Mouse (Mus musculus) stomach, embryonic 16.5 days (tissue): ENCODE measurements at regions not wholly inside any gene's neighbourhood (a gene's known extent, or its start where the extent isn't known, plus 50 kb on each side); places are given as distances from the start of the nearest gene placed in this dataset.

Experiments used
- ATAC-seq: fragments of 200-750 bp; cut with Nextera tagmentation; 2 replicates; pipeline ENCODE4 v1.8.0; 2017; ENCODE audit warnings: moderate number of reproducible peaks, moderate TSS enrichment; ENCODE audit not compliant: insufficient read depth, low FRiP score
- H3K27ac ChIP-seq: fragments of 300-500 bp; sonication (generic); 2 replicates; pipeline ENCODE4 v1.5.1; 2014; ENCODE audit warnings: low read length
- H3K27me3 ChIP-seq: fragments of 300-500 bp; sonication (generic); 2 replicates; pipeline ENCODE4 v1.6.1; 2014; ENCODE audit warnings: low read length, control low read depth, mixed read lengths; ENCODE audit not compliant: control insufficient read depth, insufficient read depth
- H3K36me3 ChIP-seq: fragments of 300-500 bp; sonication (generic); 2 replicates; pipeline ENCODE4 v1.6.1; 2014; ENCODE audit warnings: low read length; ENCODE audit not compliant: control insufficient read depth, insufficient read depth
- H3K4me1 ChIP-seq: fragments of 300-500 bp; sonication (generic); 2 replicates; pipeline ENCODE4 v1.6.1; 2014; ENCODE audit warnings: low read length, control low read depth, mixed read lengths; ENCODE audit not compliant: control insufficient read depth, insufficient read depth
- H3K4me2 ChIP-seq: fragments of 300-500 bp; sonication (generic); 2 replicates; pipeline ENCODE4 v1.6.1; 2014; ENCODE audit warnings: low read depth, low read length, mixed read lengths
- H3K4me3 ChIP-seq: fragments of 300-500 bp; sonication (generic); replicated peaks from 2 replicates; pipeline ENCODE4 v1.5.1; 2014; ENCODE audit warnings: mild to moderate bottlenecking, low read length
- H3K9ac ChIP-seq: fragments of 300-500 bp; sonication (generic); 2 replicates; pipeline ENCODE4 v1.6.1; 2014; ENCODE audit warnings: low read length
- H3K9me3 ChIP-seq: fragments of 300-500 bp; sonication (generic); replicated peaks from 2 replicates; pipeline ENCODE4 v1.6.1; 2016; ENCODE audit warnings: low read length, control low read depth; ENCODE audit not compliant: control insufficient read depth
- WGBS: fragments of 180-500 bp; shearing (Covaris S2); extraction: QIAGEN DNeasy Blood & Tissue Kit; methylation state at CpG from one replicate; pipeline ENCODE4 v1.1.7; 2014; 5-methylcytosine and 5-hydroxymethylcytosine counted together

DNA sequence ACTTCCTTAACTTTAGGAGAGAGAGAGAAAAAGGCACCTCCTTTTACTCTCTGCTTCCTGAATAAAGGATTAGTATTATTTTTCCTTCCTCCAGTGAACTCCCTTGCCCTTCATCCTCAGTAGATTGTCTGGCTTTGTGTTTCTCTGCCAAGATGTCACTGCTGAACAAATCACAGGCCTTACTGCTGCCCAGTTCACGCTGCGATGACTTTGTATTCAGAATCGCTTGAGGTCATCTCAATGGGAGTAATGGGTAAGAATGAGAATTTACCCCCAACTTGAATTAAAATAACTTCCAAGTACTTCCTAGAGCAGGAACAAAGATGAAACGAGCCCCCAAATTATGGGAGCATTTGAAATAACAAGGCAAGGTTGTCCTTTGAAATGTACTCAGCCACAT, 897.3 kb downstream of the 5730522E02Rik start:
- no peaks in the 10 kb centered on the region for H3K27me3 ChIP-seq
- no peak overlapping the region for H3K9ac ChIP-seq
- no peaks in the 10 kb centered on the region for H3K4me1 ChIP-seq
- H3K36me3 ChIP-seq: no peaks in the 10 kb centered on the region
- WGBS: 57% methylated on average over 4 of the region's 4 CpGs
- no peak overlapping the region for H3K27ac ChIP-seq
- H3K4me2 ChIP-seq: no peak overlapping the region
- no peak for ATAC-seq
- H3K4me3 ChIP-seq: no peak overlapping the region
- no peaks in the 10 kb centered on the region for H3K9me3 ChIP-seq

DNA sequence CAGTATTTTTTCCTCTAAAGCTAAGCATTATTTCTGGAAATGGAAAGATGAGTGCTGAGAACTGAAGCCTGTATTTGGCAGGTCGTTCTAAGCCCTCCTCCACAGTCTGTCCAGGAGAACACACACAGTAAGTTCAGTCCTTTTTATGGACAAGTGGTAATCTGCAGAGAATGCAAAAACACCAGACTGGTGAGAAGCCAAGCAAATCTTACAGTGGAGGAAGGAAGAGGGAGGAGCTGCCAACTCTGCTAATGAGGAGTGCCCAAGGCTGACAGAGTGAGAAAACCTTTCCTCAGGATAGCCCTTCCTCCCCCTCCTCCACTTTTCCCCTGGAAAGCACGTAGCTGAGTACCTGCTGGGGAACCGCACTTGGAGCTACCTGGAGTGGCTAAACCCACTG, 899.8 kb downstream of the 5730522E02Rik start:
- H3K36me3 ChIP-seq: no peaks in the 10 kb centered on the region

DNA sequence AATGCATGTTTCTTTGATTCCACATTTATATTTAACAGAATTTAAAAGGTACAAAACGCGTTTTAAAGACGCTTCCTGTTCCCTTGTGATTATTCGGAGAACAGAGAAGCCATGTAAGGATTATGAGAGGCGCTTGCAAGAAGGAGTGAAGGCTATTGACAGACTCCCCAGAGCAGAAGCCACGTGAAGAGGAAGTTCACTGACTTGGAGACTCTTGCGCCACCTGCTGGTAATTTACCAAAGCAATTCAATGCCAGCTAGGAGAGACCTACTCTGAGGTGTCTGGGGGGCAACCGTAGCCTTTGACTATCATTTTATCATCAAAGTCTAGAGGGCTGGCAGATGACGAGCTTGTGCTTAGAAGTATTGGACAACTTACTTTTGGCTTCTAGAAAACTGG, 909.4 kb downstream of the 5730522E02Rik start:
- H3K4me1 ChIP-seq: no peaks in the 10 kb centered on the region
- no peaks in the 10 kb centered on the region for H3K27me3 ChIP-seq
- no peak for ATAC-seq
- no peak overlapping the region for H3K4me3 ChIP-seq
- WGBS: 25% methylated on average over 9 of the region's 9 CpGs
- H3K27ac ChIP-seq: no peak overlapping the region
- H3K36me3 ChIP-seq: no peaks in the 10 kb centered on the region
- H3K4me2 ChIP-seq: 0 out of 2 replicates have a peak overlapping the region, but pooled peaks have one; percentile 9
- H3K9me3 ChIP-seq: no peaks in the 10 kb centered on the region
- H3K9ac ChIP-seq: no peak overlapping the region

More for the DNA sequence above, 899.8 kb downstream of the 5730522E02Rik start:
- Histone ChIP-seq H3K4me1 (no peaks in the 10 kb centered on the region), H3K9ac (no peak overlapping the region), H3K27me3 (no peaks in the 10 kb centered on the region), H3K9me3 (no peaks in the 10 kb centered on the region), H3K4me3 (no peak overlapping the region), H3K27ac (no peak overlapping the region), H3K4me2 (no peak overlapping the region)
- WGBS: 54% methylated on average over 3 of the region's 3 CpGs
- no peak for ATAC-seq

DNA sequence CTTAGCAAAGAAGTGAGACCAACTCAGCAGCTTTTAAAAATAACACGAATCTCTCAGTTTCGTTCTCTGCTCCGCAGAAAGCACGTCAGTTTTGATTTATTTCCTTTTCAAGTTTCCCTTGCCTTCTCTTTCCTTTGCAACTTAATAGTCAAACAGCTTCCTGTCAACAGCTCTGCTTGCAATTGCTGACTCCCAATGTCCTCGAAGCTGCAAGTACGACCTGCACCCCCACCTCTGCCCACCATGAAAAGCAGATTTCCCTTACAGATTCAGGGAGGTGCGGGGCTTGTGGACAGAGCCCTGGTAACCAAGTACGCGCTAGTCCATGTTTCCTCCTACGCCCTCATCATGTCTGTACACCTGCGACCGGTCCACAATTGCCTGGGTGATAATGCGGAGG, 922.2 kb downstream of the 5730522E02Rik start:
- peak overlapping the region; percentile 23 for H3K4me3 ChIP-seq
- no peaks in the 10 kb centered on the region for H3K36me3 ChIP-seq
- no peak overlapping the region for H3K9ac ChIP-seq
- no peak for ATAC-seq
- no peaks in the 10 kb centered on the region for H3K9me3 ChIP-seq
- WGBS: 44% methylated on average over 13 of the region's 13 CpGs
- no peak overlapping the region for H3K27ac ChIP-seq
- H3K4me1 ChIP-seq: no peaks in the 10 kb centered on the region
- no peaks in the 10 kb centered on the region for H3K27me3 ChIP-seq
- H3K4me2 ChIP-seq: peak overlapping the region; percentile 31

- Histone ChIP-seq H3K4me3 (peak overlapping the region; percentile 23), H3K36me3 (no peaks in the 10 kb centered on the region), H3K9me3 (no peaks in the 10 kb centered on the region), H3K4me2 (peak overlapping the region; percentile 31), H3K27ac (no peak overlapping the region), H3K27me3 (no peaks in the 10 kb centered on the region), H3K4me1 (no peaks in the 10 kb centered on the region), H3K9ac (no peak overlapping the region)
- no peak for ATAC-seq
- WGBS: 75% methylated on average over 13 of the region's 13 CpGs
Observed at GRCm38 (mm10) chr11:25287458-25288247, 922.9 kb downstream of the 5730522E02Rik start.

DNA sequence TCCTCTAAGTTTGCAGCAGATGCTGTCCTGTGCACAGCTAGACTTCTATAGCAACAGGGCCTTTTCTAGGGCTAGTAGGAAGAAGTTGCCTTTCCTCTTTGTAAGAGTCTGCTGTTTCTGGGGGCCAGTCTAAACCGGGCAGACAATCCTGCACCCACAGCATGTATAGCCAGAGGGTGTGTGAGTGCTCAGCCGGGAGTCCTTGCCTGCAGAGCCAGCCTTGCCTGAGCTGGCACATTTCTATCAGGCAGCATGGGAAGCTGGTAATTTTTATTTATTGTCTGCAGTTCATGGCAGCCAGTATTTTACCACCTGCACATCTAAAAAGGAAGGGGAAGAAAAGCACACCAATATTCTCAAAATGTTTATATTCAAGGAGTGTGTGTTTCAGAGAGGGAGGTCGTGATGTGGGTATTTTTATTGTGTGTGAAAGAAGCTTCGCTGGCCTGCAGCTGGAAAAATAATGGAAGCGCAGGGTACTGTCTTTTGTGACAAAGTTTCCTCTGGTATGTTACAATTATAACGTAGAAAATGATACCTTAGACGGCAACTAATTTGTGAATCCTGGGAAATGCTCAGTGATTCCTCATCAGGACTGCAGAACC, 940.5 kb downstream of the 5730522E02Rik start:
- H3K27me3 ChIP-seq: no peaks in the 10 kb centered on the region
- no peak overlapping the region for H3K9ac ChIP-seq
- no peaks in the 10 kb centered on the region for H3K4me1 ChIP-seq
- H3K9me3 ChIP-seq: no peaks in the 10 kb centered on the region
- WGBS: 33% methylated on average over 7 of the region's 7 CpGs
- no peak overlapping the region for H3K27ac ChIP-seq
- H3K4me2 ChIP-seq: no peak overlapping the region
- ATAC-seq: no peak
- no peaks in the 10 kb centered on the region for H3K36me3 ChIP-seq
- H3K4me3 ChIP-seq: no peak overlapping the region

- Histone ChIP-seq H3K9me3 (no peaks in the 10 kb centered on the region), H3K36me3 (no peaks in the 10 kb centered on the region), H3K4me1 (no peaks in the 10 kb centered on the region), H3K4me3 (no peak overlapping the region), H3K9ac (no peak overlapping the region), H3K27ac (no peak overlapping the region), H3K27me3 (no peaks in the 10 kb centered on the region), H3K4me2 (no peak overlapping the region)
- ATAC-seq: no peak
- 42% methylated on average over 4 of the region's 4 CpGs for whole genome bisulfite sequencing
Observed at GRCm38 (mm10) chr11:25262906-25263305, 947.7 kb downstream of the 5730522E02Rik start.

- Histone ChIP-seq H3K27me3 (no peaks in the 10 kb centered on the region), H3K4me2 (no peak overlapping the region), H3K4me3 (no peak overlapping the region), H3K9ac (no peak overlapping the region), H3K9me3 (no peaks in the 10 kb centered on the region), H3K4me1 (no peaks in the 10 kb centered on the region), H3K36me3 (no peaks in the 10 kb centered on the region), H3K27ac (no peak overlapping the region)
- 79% methylated on average over 1 of the region's 1 CpGs for WGBS
- no peak for ATAC-seq
Observed at GRCm38 (mm10) chr11:25259691-25260090, 950.9 kb downstream of the 5730522E02Rik start.

- H3K27ac ChIP-seq: no peak overlapping the region
- no peaks in the 10 kb centered on the region for H3K27me3 ChIP-seq
- H3K9ac ChIP-seq: no peak overlapping the region
- no peaks in the 10 kb centered on the region for H3K4me1 ChIP-seq
- no peaks in the 10 kb centered on the region for H3K9me3 ChIP-seq
- ATAC-seq: no peak
- H3K36me3 ChIP-seq: no peaks in the 10 kb centered on the region
- H3K4me2 ChIP-seq: no peak overlapping the region
- H3K4me3 ChIP-seq: no peak overlapping the region
- WGBS: 59% methylated on average over 4 of the region's 4 CpGs
Observed at GRCm38 (mm10) chr11:25233360-25233890, 977.1 kb downstream of the 5730522E02Rik start.
